Mouse (Mus musculus): Measurements from ENCODE around the gene Tnik. TPM values are rescaled to one million over a fixed set of nuclear protein-coding genes. Genes with fewer than 3 reads are reported as not detected.

Tnik gene
- polyA plus RNA-seq (2017; shearing (Covaris generic)): 100 to 1,000 TPM; 117 to 124 TPM

GRCm38 (mm10) chr3:28263002-28263947, at the start of gene Tnik:
Gene Tnik (plus strand): TSS chr3:28263214.

GRCm38 (mm10) chr3:28697797-28698196, 434.8 kb downstream of the Tnik start, which contains the start of gene Slc2a2:
Gene Slc2a2 (plus strand): TSS chr3:28697903.

